Mouse (Mus musculus) limb, embryonic 10.5 days (tissue): ENCODE data around the gene Surf4. TPM values are rescaled to one million over a fixed set of nuclear protein-coding genes. Genes with fewer than 3 reads are reported as not detected.

Experiments
- polyA plus RNA-seq: library from polyadenylated mRNA; unstranded; fragments of >200 nt; fragmentation: Nextera tagmentation; extraction: Ambion mirVana; gene quantifications from 2 replicates; pipeline ENCODE4 v1.2.1, GENCODE M21; 2016

Gene Surf4
- polyA plus RNA-seq, 1 experiment from 2014 or later, result 192 TPM

Other genes with a start within 250 kb of the Surf4 start
- not detected in 2 replicates for gene Abo, start 68.9 kb downstream of the Surf4 start, polyA plus RNA-seq
- 42.1 and 43.0 TPM in 2 replicates for gene Surf6, start 31.0 kb downstream of the Surf4 start, polyA plus RNA-seq
- 79.3 and 82.8 TPM in 2 replicates for gene Med22, start 23.3 kb downstream of the Surf4 start, polyA plus RNA-seq
- gene Rpl7a, start 23.2 kb downstream of the Surf4 start, polyA plus RNA-seq, result 702 and 807 TPM in 2 replicates
- gene Surf2, start 17.6 kb downstream of the Surf4 start, polyA plus RNA-seq, result 50.6 and 60.5 TPM in 2 replicates
- 44.0 and 50.3 TPM in 2 replicates for gene Surf1, start 17.4 kb downstream of the Surf4 start, polyA plus RNA-seq
- gene Stkld1, start 119 bp upstream of the Surf4 start, polyA plus RNA-seq, result 0.06 TPM in 1 of 2 replicates, not detected in the other
- gene Rexo4, start 30.5 kb upstream of the Surf4 start, polyA plus RNA-seq, result 59.4 and 61.0 TPM in 2 replicates
- gene Adamts13, start 39.5 kb upstream of the Surf4 start, polyA plus RNA-seq, result 0.04 TPM in 1 of 2 replicates, not detected in the other
- 86.4 and 109 TPM in 2 replicates for gene Cacfd1, start 76.0 kb upstream of the Surf4 start, polyA plus RNA-seq
- 0.49 and 0.91 TPM in 2 replicates for gene Slc2a6, start 94.1 kb upstream of the Surf4 start, polyA plus RNA-seq
- gene Mymk, start 138.3 kb upstream of the Surf4 start, polyA plus RNA-seq, result 0.16 and 1.5 TPM in 2 replicates
- gene Adamtsl2, start 145.5 kb upstream of the Surf4 start, polyA plus RNA-seq, result 3.5 and 9.1 TPM in 2 replicates
- 0.48 and 0.79 TPM in 2 replicates for gene Fam163b, start 208.6 kb upstream of the Surf4 start, polyA plus RNA-seq
- not detected in 2 replicates for gene Dbh, start 231.3 kb upstream of the Surf4 start, polyA plus RNA-seq